Mouse (Mus musculus): ENCODE measurements around the gene 1810009J06Rik. TPM values are rescaled to one million over a fixed set of nuclear protein-coding genes. Genes with fewer than 3 reads are reported as not detected.
"Not testable (repeated sequence)": the region's sequence is repeated elsewhere in the genome, so short reads cannot be mapped to it uniquely, and the experiment has no call there.

Gene 1810009J06Rik
- 1 to 10 TPM in 1 of 2 experiments, not detected in 1; 1.0 TPM for polyA plus RNA-seq (2017; shearing (Covaris generic))

DNA sequence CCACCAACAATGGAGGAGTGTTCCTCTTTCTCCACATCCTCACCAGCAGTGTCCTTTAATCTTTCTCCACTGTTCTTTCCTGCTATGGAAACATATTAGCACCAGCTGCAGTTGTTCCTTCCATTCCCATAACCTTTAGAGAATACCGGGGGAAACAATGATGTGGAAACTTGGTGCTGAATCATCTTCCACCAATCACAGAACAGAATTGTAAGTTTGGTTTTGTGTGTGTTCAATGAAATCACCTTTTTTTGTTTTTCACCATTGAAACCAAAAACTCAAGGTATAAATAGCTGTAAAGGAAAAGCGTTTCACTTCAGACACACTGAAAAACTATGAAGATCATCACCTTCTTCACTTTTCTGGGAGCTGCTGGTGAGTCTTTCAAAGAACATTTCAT, at the start of gene 1810009J06Rik:
Gene 1810009J06Rik, plus strand, starts transcription at position 301 of the 400 bp plus-strand sequence.
- ATAC-seq, result not testable (repeated sequence)

DNA sequence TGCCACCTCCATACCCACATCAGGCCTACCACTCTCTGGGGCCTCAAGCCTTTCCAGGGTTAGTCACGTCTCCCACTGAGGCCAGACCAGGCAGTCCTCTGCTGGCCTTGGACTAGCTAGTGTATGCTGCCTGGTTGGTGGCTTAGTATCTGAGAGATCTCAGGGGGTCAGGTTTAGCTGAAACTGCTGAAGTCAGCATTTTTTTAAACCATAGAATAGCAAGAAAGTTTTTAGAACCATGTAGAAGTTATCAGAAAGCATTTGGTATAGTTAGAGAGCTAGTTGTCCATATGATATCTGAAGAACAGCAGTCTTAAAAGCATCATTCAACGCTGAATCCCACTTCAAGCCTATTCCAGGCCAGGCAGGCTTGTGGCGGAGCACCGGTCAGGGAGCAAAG, 44.6 kb upstream of the 1810009J06Rik start:
- ATAC-seq, result no peak

DNA sequence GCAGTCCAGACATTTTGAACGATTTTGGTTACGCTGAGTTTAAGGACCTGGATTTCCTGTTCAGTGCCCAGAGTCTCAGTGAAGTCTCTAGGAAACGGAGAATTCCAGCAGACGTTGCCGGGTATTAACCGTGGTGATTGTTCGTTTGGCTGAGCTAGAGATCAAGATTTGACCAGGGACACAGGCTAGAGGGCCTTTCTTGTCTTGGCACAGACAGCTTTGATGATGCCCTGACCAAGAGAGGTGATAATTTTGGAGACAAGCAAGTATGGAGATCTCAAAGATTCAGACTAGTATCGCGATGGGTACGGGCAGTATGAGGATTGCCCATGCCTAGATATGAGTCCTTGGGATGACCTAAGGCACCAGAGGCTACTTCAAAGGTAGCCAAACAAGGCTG, 24.1 kb upstream of the 1810009J06Rik start, which contains the start of gene 1700074P13Rik:
Gene 1700074P13Rik, minus strand, starts transcription at position 101 of the 400 bp plus-strand sequence.
- no peak for ATAC-seq

DNA sequence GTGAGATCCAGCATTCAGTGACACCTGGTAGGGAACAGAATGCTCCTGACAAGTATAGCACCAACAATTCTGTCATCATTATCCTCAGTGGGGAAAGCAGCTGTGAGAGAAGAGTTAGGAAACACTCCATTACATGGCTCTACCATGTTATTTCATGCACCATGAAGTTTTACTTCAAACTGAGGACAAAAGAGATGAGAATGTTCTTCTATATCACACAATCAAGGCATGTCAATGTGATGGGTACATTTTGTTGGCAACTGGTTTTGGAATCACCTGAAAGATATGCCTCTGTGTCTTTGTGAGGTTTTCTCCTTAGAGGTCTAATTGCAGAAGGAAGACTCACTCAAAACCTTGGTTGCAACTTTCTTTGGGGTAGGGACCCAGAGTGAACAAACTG, 12.8 kb upstream of the 1810009J06Rik start, which contains the start of gene Gm4744:
Gene Gm4744, minus strand, starts transcription at position 101 of the 400 bp plus-strand sequence.
- ATAC-seq, result no peak

DNA sequence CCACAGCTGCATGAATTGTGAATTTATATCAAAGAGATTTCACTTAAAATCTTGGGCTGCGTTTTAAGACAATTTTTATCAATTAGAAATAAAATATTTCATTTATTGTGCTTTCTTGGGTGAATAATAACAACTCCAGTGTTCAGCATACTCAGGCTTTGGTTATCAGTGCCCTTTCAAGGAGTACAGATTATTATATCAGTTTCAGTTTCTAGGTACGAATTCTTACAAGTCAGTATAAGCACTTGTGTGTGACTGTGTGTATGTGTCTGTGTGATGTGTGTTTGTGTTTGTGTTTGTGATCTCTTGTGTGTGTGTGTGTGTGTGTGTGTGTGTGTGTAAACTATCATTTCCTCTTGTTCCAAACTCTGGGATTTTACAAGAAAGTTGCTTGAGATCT, 10.8 kb upstream of the 1810009J06Rik start:
- no peak for ATAC-seq

DNA sequence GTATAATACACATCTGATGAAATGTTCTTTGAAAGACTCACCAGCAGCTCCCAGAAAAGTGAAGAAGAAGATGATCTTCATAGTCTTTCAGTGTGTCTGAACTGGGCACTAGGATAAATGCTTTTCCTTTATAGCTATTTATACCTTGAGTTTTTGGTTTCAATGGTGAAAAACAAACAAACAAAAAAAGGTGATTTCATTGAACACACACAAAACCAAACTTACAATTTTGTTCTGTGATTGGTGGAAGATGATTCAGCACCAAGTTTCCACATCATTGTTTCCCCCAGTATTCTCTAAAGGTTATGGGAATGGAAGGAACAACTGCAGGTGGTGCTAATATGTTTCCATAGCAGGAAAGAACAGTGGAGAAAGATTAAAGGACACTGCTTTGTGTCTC, 34.8 kb downstream of the 1810009J06Rik start, which contains the start of gene Gm2663:
Gene Gm2663, minus strand, starts transcription at position 101 of the 400 bp plus-strand sequence.
- not testable (repeated sequence) for ATAC-seq

DNA sequence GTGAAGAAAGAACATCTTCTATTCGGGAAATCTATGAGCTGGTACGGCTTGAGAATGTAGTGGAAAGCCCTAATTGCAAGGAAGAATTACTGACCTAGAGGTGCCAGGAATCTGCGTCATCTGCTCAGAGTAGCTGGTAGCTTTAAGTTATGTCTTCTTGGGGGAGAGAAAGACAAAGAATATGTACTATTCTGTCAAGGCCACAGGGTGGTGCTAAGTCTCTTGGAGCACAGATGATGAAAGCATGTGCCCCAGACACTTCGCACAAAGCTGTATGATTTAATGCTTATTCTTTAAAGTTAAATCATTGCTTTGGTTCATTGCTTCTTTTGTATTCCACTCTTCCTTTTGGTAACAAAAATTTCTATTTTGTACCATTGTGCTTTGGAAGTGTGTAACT, 50.5 kb downstream of the 1810009J06Rik start:
- peak; percentile 56 for ATAC-seq

Other genes with a start within 250 kb of the 1810009J06Rik start
- gene Moxd2, start 77.3 kb upstream of the 1810009J06Rik start, polyA plus RNA-seq (2017; shearing (Covaris generic)), result under 1 TPM; 0.33 to 0.46 TPM
- gene Prss58, start 64.4 kb upstream of the 1810009J06Rik start, polyA plus RNA-seq (2017; shearing (Covaris generic)), result not detected
- gene 1700074P13Rik, start 24.2 kb upstream of the 1810009J06Rik start, polyA plus RNA-seq (2017; shearing (Covaris generic)), result not detected
- not detected for gene Gm4744, start 12.9 kb upstream of the 1810009J06Rik start, polyA plus RNA-seq (2017; shearing (Covaris generic))
- gene Gm2663, start 34.7 kb downstream of the 1810009J06Rik start, polyA plus RNA-seq (2017; shearing (Covaris generic)), result not detected
- not detected for gene 2210010C04Rik, start 70.8 kb downstream of the 1810009J06Rik start, polyA plus RNA-seq (2017; shearing (Covaris generic))